Mouse (Mus musculus): ENCODE results near the gene Araf. TPM values are rescaled to one million over a fixed set of nuclear protein-coding genes. Genes with fewer than 3 reads are reported as not detected.
"Not testable (repeated sequence)": the region's sequence is repeated elsewhere in the genome, so short reads cannot be mapped to it uniquely, and the experiment has no call there.

Araf gene
- 10 to 100 TPM; 83.6 to 84.7 TPM for total RNA-seq (2021)
- long read RNA-seq, experiment 1, transcript Araf-202 (6 exons, 1,520 nt), result major isoform, 40 of 74 reads
- long read RNA-seq, experiment 1, transcript Araf-201 (16 exons, 2,358 nt), result minor isoform, 7 of 74 reads
- long read RNA-seq, experiment 1, partial matches to known transcripts, result 5 of 74 reads
- long read RNA-seq, experiment 1, other reads (novel, unspliced or antisense), result 21 of 74 reads
- long read RNA-seq, experiment 2, transcript Araf-202 (6 exons, 1,520 nt), result major isoform, 34 of 74 reads
- long read RNA-seq, experiment 2, transcript Araf-201 (16 exons, 2,358 nt), result minor isoform, 9 of 74 reads
- long read RNA-seq, experiment 2, partial matches to known transcripts, result 5 of 74 reads
- long read RNA-seq, experiment 2, other reads (novel, unspliced or antisense), result 25 of 74 reads

GRCm38 (mm10) chrX:20797681-20798080 lies at the start of gene Araf:
TSS of gene Araf (plus strand) at chrX:20797814.
- DNase-seq, result no peak

DNA sequence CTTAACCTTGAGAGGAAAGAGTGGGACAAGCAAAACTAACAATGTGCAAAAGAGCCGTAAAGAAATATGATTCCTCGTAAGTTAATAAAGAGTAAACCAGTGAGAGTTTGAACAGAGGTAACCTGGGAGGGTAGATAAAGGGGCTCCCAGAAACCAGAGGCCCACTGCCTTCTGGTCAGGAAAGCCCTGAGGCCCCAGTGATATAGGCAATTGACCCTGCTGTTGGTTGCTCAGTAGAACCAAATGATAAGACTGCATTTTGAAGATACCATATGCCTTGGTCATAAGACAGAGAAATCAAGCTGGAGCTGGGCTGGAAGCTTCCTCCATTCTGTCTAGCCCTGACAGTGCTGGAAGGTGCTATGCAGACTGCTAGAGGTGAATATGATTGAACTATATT lies 48.8 kb upstream of the Araf start:
- DNase-seq, result no peak

DNA sequence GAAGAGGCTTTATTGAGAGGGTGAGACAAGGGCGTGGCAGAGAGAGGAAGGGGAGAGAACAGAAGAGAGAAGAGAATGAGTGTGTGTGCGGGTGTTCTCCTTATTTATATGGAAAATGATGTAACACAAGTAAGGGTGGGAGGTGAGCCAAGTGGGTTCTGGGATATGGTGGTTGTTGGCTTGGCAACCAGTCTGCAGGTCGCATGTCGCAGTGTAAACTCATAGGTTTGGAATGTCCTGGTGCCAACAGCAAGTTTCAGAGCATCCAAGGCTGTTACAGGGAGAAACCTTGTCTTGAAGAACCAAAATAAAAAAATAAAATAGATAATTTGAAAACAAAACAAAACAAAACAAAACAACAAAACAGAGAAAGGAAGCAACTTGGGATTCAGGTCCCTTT lies 36.4 kb upstream of the Araf start:
- no peak for DNase-seq

GRCm38 (mm10) chrX:20770697-20771381 lies 26.8 kb upstream of the Araf start:
- DNase-seq, result peak; percentile 49

DNA sequence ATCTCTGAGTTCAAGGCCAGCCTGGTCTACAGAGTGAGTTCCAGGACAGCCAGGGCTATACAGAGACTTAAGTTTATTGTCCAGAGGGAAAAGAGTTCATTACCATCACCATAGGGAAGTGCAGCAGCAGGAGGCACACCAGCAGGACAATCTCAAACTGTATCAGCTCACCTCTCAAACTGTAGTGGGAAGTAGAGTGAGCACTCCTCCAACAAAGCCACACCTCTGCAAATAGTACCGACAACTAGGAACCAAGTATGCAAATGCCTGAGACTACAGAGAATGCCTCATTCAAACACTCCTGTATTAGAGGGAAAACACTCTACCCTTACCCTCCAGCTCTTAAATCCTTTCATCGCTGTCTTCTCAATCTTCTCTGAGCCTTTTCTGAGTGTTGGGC lies 25.9 kb upstream of the Araf start:
- no peak for DNase-seq

DNA sequence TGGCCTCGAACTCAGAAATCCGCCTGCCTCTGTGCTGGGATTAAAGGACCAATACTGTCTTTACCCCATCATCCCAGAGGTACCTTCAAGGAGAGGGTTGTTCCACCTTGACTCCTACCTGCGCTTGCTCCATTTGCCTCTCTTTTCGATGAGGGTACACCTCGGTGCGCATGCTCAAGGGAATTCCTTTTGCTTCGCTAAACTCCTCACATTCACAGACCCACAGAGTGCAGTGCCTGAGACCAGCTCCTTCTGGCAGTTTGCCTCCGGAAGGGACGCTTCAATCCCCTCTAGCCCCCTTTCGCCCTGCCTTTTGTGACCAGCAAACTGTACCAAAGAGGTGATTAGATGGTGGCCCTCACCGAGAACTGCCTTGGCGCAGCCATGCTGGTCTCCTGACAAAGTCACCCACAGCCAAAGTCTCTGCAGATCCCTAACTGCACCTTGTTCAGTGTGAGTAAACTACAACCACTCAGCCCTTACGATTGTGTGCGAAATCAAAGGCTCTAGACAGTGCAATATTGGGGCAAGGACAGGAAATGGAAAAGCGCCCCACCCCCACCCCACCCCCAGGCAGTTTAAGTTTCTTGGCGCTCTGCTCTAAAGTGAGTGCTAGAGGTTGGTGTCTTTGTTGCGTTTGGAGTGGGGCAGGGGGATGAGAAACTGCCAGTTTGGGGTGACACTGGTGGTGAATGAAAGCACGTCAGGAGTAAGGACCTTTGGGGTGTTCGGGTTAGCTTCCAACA lies 22.2 kb upstream of the Araf start:
- no peak for DNase-seq

DNA sequence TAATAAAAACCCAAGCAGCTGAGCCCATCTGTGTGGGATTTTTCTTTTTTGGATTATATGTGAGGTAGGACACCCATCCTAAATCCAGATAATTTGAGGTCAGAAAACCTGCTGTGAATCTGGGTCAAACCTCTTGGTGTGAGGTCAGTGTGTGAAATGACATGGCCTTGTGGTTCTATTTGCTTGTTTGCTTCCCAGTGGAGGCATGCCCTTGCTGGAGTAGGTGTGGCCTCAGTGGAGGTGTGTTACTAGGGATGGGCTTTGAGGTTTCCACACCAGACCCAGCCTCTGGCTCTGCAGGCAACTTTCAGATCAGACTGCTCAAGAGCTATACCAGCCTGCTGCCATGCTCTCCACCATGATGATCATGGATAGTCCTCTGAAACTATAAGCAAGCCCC lies 20.0 kb upstream of the Araf start:
- DNase-seq, result no peak

DNA sequence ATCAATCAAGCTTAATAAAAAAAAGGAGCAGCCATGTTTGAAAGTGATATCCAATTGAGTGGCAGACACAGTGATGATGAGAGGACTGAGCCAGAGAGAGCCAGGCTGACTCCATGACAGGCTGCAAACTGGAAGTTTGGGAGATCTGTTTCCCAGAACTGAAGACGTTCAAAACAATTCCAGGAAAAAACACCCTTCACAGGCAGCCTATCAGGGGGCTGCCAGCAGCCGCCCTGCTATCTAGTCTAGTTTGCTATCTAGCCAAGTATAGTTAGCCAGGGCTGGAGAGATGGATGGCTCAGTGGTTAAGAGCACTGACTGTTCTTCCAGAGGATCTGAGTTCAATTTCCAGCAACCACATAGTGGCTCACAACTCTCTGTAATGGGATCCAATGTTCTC lies 10.3 kb upstream of the Araf start:
- DNase-seq, result no peak

DNA sequence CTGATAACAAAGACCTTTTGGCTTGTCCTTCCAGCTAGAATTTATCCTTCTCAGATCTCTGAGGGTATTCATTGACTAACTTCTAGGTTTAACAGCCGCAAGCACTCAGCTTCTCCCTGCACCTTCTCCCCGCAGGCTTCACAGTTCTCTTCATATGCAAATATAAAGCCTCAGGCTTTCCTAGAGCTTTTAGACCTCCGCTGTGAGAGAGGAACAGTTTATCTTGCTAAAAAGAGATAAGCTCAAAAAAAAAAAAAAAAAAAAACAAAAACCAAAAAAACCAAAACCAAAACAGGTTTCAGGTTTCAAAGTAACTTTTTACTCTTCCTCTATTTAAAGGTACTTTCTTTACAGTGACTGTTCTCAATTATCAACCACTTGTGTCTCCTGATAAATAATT lies 5.2 kb upstream of the Araf start:
- no peak for DNase-seq

GRCm38 (mm10) chrX:20793230-20793629 lies 4.4 kb upstream of the Araf start:
- DNase-seq, result no peak

- no peak for DNase-seq
Measured at GRCm38 (mm10) chrX:20794229-20794628, 3.4 kb upstream of the Araf start.

DNA sequence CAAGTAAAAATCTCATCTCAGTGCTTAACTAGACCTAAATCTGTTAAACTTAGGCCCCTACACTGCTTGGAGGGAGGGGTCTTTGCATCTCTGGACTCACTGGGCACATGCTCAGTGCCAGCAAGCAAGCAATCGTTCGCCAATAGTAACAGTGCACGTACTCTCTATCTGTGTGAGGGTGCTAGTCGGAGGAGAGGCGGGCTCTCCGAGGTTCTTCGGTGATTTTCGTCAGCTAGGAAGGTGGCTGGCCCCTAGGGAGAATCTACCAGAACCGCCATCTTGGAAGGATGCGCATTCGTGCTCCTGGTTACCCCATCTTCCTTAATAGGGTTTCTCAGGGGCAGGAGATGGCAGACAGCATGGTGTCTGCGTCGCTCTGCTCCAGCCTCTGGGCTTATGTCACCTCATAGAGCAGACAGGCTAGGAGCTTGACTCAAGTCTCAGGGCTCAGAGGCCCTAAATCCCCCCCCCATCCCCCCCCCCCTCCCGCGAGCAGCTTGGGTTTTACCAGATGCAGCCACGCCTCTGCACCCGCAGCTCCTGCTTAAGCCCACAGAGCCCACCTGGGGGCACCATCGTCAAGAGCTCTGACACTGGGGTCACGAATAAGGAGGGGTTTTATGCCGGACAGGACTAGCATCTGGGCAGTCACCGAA lies 655 bp downstream of the Araf start:
- peak; percentile 55 for DNase-seq

- no peak for DNase-seq
Measured at GRCm38 (mm10) chrX:20798797-20799147, 1.2 kb downstream of the Araf start.

DNA sequence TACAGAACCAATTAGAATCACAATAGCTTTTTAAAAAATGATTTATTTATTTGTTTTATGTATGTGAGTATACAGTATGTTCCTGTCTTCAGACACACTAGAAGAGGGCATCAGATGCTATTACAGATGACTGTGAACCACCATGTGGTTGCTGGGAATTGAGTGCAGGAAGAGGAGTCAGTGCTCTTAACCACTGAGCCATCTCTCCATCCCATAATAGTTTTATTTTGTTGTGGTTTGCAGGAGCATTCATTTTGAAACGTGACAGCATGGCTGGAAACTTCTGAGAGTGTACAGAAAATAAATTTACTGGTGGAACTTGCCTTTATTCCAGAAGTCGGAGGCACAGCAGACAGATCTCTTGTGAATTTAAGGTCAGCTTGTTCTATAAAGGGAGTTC lies 3.8 kb downstream of the Araf start:
- DNase-seq, result no peak

DNA sequence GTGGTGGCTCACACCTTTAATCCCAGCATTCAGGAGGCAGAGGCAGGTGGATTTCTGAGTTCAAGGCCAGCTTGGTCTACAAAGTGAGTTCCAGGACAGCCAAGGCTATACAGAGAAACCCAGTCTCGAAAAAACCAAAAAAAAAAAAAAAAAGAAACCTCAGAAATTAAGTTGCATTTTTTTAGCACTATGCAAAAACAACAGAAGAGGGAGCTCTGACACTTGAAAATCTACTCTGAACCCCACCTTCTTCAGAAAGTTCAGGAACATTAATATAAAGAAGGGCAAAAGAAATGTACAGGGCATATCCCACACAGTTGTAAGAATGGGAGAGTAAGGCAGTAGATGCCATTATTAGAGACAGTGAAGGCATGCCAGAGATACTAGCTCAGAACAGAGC lies 6.7 kb downstream of the Araf start:
- DNase-seq, result not testable (repeated sequence)

DNA sequence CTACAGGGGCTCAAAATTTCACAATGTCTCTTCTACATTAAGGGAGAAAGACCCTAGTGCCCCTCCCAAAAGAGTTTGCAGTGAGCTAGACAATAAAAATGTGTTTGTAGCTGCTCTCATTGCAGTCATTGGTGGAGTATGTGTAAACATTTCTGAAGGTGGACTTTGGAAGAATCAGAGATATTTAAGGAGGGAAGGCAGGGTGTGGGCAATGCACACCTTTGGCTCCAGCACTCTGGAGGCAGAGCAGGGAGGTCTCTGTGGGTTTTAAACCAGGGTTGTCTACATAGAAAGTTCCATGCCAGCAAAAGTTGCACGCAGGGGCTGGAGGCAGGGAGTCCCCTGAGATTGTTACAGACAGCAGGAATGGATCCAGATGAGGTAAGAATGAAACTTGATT lies 8.7 kb downstream of the Araf start:
- no peak for DNase-seq

DNA sequence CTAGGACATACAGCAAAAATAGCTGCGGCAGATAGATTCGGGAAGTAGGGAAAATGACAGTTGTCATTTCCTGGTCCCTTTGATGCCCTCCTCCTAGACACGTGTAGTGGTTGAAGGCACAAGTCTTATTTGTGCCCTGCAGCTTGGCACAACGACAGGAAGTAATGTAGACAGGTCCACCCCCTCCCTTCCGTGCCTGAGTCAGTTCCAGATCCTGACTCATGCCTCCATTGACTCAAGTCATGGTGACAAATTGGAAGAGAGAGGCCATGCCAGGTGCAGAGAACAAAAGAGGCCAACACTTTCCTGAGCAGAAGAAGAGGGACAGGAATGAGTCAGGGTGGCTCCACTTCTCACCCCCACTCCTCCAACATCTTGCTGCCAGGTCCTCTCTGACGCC lies 19.4 kb downstream of the Araf start:
- DNase-seq, result no peak

DNA sequence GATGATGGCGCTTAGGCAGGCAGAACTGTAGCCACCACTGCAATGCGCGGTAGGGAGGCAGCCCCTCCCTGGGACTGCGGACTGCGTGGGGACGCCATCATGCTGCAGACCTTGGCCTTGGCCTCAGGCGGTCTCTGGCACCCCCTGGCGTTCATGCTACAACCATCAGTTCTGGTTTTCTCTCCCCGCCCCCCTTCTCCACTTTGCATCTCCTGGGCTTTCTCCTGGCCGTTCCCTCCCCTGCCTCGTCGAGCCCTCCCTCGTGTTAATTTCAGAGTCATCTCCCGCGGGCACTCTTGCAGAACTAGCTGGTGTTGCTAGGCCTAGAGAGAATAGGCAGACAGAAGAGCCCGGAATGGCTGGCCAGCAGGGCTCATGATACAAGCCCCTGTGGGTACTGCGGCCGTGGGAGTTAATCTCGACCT lies 21.6 kb downstream of the Araf start:
- DNase-seq, result peak; percentile 81

- peak; percentile 27 for DNase-seq
Measured at GRCm38 (mm10) chrX:20819708-20820426, 22.3 kb downstream of the Araf start.

DNA sequence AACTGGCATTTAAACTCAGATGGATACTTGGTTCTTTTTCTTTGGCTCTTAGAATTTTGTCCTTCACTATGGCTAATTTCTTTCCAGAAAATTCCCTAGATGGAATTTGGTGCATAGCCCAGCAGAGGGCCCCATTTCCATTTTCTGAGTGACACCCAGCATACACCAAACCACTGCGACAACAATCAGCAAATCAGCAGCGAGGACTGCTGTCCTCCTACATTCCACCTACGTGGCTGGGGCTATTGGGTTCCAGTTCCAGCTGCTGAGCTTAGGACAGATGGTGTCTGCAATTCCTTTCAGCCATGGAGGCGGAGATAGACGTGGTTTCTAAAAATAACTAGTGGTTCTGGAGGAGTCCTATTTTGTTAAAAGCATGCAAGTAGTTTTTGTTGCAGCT lies 31.3 kb downstream of the Araf start:
- peak; percentile 75 for DNase-seq

DNA sequence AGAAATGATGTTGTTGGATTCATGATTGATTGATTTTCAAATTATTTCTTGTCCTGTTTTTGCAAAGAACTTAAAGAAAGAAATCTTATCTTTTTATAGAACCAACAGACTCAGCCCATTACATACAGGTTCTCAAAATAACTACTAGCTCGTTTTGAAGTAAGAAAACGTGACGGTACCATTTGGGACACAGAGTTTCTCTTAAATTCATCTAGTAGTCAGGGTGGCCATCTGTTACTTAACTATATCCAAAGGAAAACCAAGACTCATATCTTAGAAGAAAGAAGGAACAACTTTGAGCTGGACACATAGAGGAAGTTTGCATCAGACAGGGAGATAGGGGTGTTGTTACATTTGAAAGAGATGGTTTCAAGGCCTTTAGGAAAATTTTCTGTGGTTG lies 49.6 kb downstream of the Araf start:
- DNase-seq, result no peak

DNA sequence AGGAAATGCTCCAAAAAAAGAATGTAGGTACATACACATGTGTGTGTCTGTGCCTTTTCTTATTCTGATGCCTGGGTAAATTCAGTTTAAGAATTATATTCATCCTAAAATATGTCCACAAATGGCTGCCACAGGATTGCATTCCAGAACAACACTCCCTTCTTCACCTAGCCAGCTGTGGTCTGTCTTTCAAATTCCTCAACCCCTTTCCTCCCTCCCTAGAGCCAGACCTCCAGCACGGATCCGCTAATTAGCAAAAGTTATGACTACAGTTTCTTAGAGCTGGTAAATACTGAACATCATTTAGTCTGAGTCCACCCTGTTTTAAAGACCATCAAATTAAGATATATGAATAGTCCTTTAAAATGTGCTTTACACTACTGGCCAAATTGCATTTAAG lies 50.2 kb downstream of the Araf start:
- no peak for DNase-seq
